Mouse (Mus musculus): ENCODE results near the gene Gm815.

Gene Gm815

DNA sequence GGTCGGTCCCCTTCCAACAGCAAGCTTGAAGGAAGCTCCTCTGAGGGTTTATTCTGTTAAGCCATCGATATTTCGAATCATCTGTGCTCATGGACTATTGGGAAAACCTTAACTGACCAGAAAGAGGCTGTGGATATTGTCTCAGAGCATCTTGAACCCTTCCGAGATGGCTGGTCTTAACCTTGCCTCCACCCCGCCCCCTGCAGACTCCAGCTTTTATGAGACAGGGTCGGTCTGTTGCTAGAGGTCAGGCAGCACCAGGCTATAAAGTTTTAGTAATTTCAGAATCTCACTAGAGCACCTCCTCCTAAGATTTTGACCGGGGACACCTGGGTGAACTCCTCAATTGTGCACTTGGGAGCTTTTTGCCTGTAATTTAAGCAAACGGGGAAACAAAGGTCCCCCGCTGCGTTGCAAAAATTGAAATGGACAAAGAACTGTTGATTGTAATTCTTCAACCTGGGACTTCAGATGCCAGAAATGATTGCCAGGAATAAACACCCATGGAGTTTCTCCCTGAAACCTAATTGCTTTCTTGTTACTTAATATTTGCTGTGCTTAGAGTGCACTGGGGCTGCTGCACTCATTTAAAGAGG lies 8.4 kb upstream of the Gm815 start:
- no peak for DNase-seq (ENCODE audit: low read depth, low spot score)

DNA sequence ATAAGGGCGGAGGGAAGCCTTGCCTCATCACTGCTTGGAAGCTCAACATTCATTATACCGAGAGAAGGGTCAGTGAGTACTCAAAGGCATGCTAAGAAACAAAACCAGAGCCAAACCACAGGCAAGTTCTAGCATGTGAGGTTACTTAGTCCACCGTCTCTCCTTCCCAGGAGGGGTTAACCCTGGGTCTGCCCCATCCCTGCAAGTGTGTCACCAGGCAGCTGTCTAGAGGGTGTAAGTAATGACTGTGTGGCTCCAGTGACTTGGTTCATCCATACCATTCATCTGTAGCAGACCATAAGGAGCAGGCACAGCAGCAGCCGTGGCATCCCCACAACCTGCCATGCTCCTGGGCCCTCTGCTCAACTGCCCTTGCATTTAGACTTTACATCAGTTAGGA lies 5.8 kb upstream of the Gm815 start:
- DNase-seq (ENCODE audit: low read depth, low spot score): no peak

DNA sequence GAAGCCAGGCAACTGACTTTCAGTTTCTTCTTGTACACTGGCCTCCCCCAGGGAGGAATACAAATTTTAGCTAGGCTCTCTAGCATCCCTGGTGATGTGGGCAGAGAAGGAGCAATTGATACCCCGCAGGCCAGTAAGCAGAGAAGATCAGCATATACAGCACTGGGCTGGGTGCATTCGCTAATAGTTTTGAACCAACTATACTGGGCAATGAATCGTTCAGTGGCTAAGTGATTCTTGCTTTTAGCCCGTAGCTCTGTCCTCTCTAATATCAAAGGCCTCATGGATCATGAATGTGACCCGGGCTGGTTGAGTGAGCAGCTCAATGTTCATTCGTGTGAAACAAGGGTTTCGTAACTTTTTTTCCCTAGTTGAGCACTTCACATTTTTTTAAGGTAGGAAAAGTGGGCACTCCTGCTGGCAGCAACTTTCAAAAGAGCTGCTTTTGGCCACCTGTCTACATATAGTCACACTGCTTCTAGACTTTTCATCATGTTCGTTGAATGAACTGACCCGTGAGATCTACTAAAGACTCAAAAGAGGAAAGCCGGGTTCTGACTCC lies 3.7 kb upstream of the Gm815 start:
- no peak for DNase-seq (ENCODE audit: low read depth, low spot score)

DNA sequence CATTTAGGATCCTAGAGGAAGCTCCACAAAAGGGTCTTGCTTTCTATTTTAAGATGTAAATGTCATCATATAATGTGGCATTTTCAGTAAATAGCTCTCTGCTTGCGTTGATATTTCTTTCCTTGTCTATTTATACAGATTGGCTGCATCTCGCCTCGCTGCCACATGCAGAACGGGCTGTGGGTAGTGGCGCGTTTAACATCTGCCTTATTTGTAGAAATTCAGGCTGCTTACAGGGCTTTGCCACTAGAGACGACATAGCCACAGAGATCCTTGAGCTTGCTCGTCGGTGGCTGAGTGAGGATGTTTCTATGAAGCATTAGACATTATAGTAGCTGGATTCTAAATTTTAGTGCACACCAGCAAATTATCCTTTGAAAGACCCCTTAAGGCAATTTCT lies 2.5 kb downstream of the Gm815 start:
- DNase-seq (ENCODE audit: low read depth, low spot score): peak; percentile 80

DNA sequence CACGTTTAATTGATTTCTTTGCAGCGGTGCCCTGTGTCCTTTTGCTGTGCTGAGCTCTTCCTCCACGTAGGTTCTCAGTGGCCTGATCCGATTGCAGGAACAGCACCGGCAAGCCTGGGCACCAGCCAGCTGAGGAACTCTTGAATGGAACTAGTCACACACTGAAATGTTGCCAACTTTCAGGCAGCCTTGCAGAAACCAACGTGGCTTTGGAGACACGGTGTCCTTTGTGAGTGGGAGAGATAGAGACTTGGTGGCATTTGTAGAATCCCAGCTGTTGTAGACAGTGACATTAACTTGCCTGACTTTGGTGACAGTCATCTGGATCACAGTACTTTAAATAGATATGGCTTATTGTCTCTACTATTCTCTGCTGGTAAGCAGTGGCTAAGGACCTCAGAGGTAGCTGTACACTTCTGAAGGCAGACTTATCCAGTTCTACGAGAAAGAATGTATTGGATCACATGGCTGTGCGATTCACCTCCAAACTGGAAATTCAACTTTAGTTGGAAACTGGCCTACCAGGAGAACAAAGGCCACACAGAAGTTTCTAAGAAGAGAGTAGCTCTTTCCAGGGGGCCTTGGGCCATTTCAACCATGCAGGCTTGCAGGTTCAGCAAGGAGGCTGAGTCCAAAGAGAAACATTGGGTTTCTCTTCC lies 5.8 kb downstream of the Gm815 start:
- DNase-seq (ENCODE audit: low read depth, low spot score): peak; percentile 81

DNA sequence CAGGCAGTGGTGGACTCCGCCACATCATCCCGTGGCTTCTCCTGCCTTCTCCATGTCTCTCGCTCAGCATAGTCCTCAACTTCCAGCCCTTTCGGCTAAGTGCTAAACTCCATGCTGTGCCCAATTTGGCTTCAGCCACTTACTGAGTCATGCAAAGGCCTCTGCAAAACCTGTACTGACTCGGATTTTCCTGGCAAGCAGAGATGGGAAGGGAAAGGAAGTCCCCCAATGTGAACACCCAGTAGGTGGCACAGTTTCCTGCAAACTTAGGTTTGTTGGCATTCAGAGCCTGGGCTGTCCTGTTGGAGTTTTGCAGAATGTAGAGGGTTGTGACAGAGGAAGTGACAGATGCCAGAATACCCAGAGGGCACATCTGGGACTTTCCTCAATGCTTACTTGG lies 7.2 kb downstream of the Gm815 start:
- DNase-seq (ENCODE audit: low read depth, low spot score): peak; percentile 58

DNA sequence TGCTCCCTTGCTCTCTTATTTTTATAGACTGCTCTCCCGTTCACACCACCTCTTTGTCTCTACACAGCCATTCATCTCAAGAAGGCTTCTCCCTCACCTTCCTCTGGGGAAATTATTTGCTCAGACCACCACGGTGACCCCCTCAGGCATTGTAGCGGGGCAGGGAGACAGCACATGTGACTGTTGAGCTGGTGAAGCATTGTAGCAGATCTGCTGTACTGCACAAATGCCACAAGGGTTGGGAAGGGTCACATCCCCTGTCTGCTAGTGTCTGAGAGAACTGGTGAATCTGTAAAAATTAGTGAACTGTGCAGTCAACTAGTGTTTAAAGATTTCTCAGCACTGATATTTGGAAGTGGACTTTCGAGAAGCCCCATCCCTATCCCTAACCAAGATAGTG lies 16.5 kb downstream of the Gm815 start:
- DNase-seq (ENCODE audit: low read depth, low spot score): no peak

DNA sequence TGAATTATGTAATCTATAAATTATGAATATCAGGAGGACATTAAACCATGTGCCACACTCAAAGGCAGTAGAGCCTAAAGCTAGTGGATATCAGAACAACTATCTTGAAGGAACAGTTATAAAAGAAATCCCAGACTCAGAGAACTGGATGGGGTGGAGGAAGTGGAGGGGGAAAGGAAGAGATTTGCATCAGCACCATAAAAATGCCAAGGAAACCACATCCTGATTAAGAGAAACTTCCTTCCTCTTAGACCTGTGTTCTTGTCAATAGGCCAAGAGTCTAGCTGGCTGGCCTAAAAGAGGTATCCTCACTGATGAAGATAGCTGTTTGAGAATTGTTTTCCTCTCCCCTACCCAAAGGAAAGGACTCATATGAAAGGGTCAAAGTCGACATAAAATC lies 28.6 kb downstream of the Gm815 start:
- no peak for DNase-seq (ENCODE audit: low read depth, low spot score)

DNA sequence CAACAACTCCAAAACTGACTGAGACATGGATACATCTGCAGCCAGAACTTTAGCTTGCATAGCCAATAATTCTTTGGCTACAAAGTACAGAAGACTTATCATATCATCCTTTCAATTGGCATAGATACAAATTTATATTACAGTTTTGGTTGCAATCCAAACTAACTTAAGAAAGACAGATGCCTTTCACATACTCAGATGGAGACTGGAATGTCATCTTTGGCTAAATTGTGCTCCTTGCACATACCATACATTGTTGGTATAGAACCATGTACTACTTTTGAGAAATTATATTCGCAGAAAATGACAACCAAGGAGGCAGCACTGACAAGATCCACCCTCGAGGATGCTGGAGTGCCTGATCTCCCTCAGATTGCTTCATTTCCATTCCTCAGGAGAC lies 35.1 kb downstream of the Gm815 start:
- no peak for DNase-seq (ENCODE audit: low read depth, low spot score)

DNA sequence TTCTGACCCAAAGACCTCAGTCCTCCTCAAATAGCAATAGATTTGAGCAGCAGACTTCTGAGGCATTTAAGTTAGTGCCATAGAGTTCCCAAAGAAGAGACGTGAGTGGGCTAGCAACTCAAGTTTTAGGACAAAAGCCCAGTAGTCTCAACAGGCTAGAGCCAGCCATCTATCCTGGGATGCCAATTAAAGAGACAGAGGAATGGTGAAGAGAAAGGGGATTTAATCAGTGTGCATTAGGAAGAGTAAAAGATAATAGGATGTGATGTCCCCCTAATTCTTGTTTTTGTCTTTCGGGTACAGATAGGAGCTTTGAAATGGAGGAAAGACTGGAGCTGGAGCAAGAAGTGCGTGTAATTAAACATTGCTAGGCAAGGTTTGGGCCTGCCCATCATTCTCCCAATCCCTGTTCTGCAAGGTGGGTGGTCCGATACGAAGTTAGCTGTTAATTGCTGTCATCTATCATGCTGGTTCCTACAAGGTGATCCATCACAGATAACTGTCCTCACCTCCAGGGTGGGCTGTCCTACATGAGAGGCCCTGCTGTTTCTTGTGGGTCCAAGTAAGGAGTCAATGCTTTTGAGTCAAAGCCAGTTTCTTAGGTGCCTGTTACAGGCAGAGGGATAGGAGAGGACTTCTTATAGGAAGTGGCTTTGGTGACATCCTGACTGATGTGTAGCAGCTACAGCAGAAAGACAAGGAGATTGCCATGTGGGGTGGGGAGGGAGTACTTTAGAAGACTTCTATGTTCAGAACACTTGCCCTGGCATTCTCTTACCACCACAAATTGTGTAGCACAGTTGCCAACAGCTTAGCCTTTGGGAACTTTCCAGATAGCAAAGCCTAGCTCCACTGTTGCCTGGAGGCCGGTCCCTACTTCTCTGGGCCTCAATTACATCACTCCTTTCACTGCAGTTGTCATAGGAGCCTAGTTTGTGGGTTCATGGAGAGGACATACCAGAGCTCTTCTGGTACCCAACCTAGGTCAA lies 44.9 kb downstream of the Gm815 start:
- no peak for DNase-seq (ENCODE audit: low read depth, low spot score)

DNA sequence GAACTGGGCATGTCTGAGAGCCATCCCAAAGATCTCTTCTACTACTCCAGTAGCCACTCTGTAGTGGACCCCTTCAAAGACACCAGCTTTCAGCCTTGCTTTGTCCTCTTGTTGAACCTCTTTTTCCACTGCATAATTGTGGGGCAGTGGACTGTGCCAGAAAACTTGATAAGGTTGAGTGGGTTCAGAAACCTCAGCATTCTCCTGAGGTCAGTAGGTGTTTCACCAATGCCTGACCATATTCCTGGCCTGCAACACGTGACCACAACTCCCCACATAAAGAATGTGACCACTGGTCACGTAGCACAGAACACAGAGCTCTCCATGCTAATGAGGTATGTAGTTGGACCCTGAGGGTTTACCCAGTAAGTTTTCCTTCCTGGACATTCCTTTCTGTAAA lies 48.5 kb downstream of the Gm815 start:
- DNase-seq (ENCODE audit: low read depth, low spot score): no peak

Measured in brain, adult 2 months (tissue).